Mouse (Mus musculus) midbrain, embryonic 15.5 days (tissue): ENCODE measurements at regions not wholly inside any gene's neighbourhood (a gene's known extent, or its start where the extent isn't known, plus 50 kb on each side); places are given as distances from the start of the nearest gene placed in this dataset.

Experiments used
- ATAC-seq: fragments of 200-750 bp; cut with Nextera tagmentation; replicated peaks from 2 replicates; pipeline ENCODE4 v1.8.0; 2017; ENCODE audit warnings: moderate TSS enrichment
- H3K27ac ChIP-seq: fragments of 300-500 bp; sonication (generic); 2 replicates; pipeline ENCODE4 v1.5.1; 2015; ENCODE audit warnings: mild to moderate bottlenecking, inconsistent platforms
- H3K27me3 ChIP-seq: fragments of 300-500 bp; sonication (generic); replicated peaks from 2 replicates; pipeline ENCODE4 v1.6.1; 2015; ENCODE audit warnings: inconsistent platforms
- H3K36me3 ChIP-seq: fragments of 300-500 bp; sonication (generic); replicated peaks from 2 replicates; pipeline ENCODE4 v1.6.1; 2015; ENCODE audit warnings: inconsistent platforms
- H3K4me1 ChIP-seq: fragments of 300-500 bp; sonication (generic); 2 replicates; pipeline ENCODE4 v1.6.1; 2015; ENCODE audit warnings: inconsistent platforms
- H3K4me2 ChIP-seq: fragments of 300-500 bp; sonication (generic); 2 replicates; pipeline ENCODE4 v1.6.1; 2015; ENCODE audit warnings: inconsistent platforms, mild to moderate bottlenecking, moderate library complexity
- H3K4me3 ChIP-seq: fragments of 300-500 bp; sonication (generic); 2 replicates; pipeline ENCODE4 v1.5.1; 2015; ENCODE audit warnings: mild to moderate bottlenecking, inconsistent platforms
- H3K9ac ChIP-seq: fragments of 300-500 bp; sonication (generic); 2 replicates; pipeline ENCODE4 v1.6.1; 2015; ENCODE audit warnings: mild to moderate bottlenecking, inconsistent platforms
- H3K9me3 ChIP-seq: fragments of 300-500 bp; sonication (generic); 2 replicates; pipeline ENCODE4 v1.6.1; 2016; ENCODE audit warnings: inconsistent platforms
- WGBS: fragments of 180-500 bp; shearing (Covaris S2); methylation state at CpG from one replicate; pipeline ENCODE4 v1.1.7; 2015; ENCODE audit warnings: mixed read lengths; 5-methylcytosine and 5-hydroxymethylcytosine counted together

DNA sequence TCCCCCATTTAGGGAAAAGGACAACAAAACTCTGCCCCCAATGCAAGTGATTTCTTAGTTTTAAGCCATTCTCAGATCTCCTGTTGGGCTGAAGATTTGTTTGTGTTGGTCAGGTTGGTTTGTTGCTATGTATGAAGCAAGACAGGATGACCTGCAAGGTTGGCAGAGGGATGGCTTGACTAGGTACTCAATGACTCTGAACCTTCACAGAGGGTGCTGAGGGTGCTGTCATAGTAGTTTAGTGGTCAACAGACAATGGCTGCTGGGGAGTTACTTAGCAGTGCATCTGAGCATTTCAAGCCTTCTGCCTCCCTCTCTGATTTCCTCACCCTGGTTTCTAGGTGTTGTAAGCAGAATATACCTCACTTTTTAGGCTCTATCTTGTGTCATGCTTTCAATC lies 114.7 kb upstream of the Jag1 start:
- Histone ChIP-seq H3K4me2 (no peak overlapping the region), H3K9ac (no peak overlapping the region), H3K4me1 (peaks cover 3% of the 10 kb centered on the region; the same call in 1 of the 2 replicates), H3K27me3 (no peaks in the 10 kb centered on the region), H3K27ac (no peak overlapping the region), H3K36me3 (no peaks in the 10 kb centered on the region), H3K4me3 (no peak overlapping the region), H3K9me3 (no peaks in the 10 kb centered on the region)
- no peak for ATAC-seq

DNA sequence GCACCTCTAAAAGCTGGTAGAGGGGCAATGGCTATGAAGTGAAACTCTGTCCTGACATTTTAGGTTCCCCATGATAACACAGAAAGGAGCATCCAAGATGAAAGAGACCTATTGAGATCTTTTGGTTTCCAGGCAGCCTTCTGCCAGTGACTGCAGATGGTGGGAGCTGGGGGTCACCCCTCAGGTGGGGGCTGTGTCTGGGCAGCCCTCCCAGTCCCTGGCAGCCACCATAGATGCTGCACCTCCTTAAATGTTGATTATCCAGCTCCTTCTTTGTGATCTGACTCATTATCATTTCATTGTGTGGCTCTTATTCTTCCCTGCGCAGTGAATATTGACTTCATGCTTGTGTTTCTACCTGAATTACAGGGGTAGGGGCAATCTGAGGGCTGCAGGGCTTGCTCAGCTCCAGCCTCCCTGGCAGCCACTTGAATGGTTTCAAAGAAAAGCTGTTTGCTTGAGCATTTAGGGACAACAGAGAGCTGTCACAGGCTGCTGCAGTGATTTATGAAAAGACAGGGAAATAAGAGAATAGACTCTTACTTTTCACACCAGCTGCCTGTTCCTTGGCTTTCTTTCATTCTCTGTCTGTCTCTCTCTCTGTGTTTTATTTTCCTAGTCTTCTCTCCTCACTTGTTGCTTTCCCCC lies 113.1 kb upstream of the Jag1 start:
- peak; percentile 66; the same call in 1 of the 2 replicates for ATAC-seq
- Histone ChIP-seq H3K9ac (no peak overlapping the region), H3K9me3 (no peaks in the 10 kb centered on the region), H3K27ac (no peak overlapping the region; the same call in 1 of the 2 replicates), H3K4me2 (no peak overlapping the region), H3K36me3 (no peaks in the 10 kb centered on the region), H3K4me3 (no peak overlapping the region), H3K4me1 (peaks cover 3% of the 10 kb centered on the region; the same call in 1 of the 2 replicates), H3K27me3 (no peaks in the 10 kb centered on the region)
- 21% methylated on average over 1 of the region's 1 CpGs for WGBS

DNA sequence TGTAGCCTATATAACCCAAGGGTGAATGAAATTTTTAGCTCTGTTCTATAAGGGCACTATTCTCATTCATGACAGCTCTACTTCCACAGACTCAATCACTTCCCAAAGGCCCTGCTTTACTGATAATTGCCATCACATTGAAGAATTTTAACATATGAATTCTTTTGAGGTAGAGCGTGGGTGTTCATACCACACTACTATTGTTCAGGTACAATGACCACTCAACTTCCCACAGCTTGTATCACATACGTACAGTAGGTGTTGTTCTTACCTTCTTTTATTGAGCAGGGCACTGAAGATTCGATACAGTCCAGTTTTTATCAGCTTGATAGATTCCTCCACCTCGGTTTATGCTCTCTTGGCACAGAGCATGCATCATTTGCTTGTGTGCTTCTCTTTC lies 111.1 kb upstream of the Jag1 start:
- no peaks in the 10 kb centered on the region for H3K36me3 ChIP-seq
- no peak overlapping the region for H3K4me3 ChIP-seq
- WGBS: 80% methylated on average over 4 of the region's 4 CpGs
- H3K4me1 ChIP-seq: peaks cover 3% of the 10 kb centered on the region; the same call in 1 of the 2 replicates
- H3K4me2 ChIP-seq: no peak overlapping the region
- no peaks in the 10 kb centered on the region for H3K9me3 ChIP-seq
- H3K27ac ChIP-seq: no peak overlapping the region
- no peaks in the 10 kb centered on the region for H3K27me3 ChIP-seq
- no peak overlapping the region for H3K9ac ChIP-seq
- ATAC-seq: no peak

DNA sequence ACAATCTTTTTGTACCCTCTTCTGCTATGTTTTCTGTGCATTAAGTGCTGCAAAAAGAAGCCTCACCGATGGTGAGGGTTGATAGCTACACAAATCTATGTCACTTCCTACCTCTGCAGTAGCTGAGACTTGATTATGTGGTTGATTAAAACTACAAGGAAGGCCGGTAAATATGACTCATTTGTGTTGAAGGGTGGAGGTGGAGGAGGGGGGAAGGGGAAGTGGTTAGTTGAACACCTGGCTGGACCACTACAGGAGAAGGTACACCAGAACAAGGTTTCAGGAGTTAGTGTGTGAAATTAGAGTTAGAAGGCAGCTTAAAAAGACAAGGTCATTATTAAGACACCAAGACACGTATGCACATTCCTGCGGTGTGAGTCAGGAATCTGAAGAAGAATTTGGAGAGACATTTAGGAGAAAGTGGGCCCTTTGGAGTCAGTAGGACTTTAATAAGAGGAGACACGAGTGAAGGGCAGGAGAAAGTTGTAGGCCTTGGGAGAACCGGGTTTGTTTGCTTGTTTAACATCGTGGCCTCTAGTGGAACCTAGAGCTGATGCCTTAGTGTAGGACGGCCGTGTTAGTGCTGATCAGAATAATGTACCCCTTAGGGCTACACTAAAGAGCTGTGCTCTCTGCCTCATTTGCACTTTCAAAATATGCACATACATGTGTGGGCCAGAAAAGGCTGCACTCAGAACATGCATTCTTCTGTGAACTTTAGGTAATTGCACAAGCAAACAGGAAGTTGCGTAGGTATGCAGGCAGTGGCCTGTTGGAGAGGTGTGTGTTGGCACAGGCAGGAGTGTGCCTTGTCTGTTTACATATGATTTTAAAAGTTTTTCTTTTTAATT lies 108.5 kb upstream of the Jag1 start:
- no peak for ATAC-seq
- Histone ChIP-seq H3K4me3 (no peak overlapping the region), H3K9ac (no peak overlapping the region), H3K27ac (no peak overlapping the region), H3K36me3 (no peaks in the 10 kb centered on the region), H3K9me3 (no peaks in the 10 kb centered on the region), H3K4me2 (no peak overlapping the region), H3K27me3 (no peaks in the 10 kb centered on the region), H3K4me1 (peaks cover 3% of the 10 kb centered on the region; the same call in 1 of the 2 replicates)
- 85% methylated on average over 10 of the region's 10 CpGs for WGBS

DNA sequence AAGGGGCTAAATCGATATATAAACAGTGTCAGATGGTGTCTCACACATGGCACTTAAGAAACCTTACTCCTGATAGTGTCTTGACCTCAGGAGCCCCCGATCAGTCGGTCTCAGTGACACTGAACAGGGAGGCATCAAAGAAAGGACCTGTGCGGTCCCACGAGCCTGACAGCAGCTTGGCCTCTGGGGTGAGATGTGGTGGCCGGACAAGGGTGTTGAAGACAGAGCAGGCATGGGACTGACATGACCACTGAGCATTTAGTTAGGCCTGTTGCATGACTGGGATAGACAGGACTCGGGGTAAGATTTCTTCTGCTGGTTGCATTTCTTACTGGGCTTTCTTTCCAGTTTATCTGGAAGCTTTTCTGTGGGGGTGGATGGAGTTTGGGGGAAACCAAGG lies 99.3 kb upstream of the Jag1 start:
- no peaks in the 10 kb centered on the region for H3K9me3 ChIP-seq
- no peaks in the 10 kb centered on the region for H3K27me3 ChIP-seq
- 79% methylated on average over 7 of the region's 7 CpGs for WGBS
- no peak overlapping the region for H3K27ac ChIP-seq
- H3K9ac ChIP-seq: no peak overlapping the region
- no peaks in the 10 kb centered on the region for H3K4me1 ChIP-seq
- H3K4me2 ChIP-seq: no peak overlapping the region
- ATAC-seq: no peak
- H3K36me3 ChIP-seq: no peaks in the 10 kb centered on the region
- H3K4me3 ChIP-seq: no peak overlapping the region

DNA sequence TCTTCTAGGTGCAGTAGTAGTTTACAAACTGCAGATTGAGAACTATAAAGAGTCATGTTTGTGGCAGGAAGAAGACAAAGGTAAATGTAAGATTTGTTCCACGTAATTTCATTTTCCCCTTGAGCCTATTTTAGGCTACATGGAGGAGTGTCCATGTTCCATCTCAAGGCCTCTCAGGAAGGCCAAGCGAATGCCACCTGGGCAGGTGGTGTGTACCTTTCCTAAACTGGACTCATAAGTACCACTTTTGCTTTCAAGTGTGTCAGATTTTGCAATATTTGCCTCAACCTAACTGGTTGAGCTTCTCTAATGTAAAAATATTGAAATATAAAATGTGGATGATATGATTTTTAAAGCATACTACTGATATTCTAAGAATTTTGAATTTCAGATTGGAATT lies 91.4 kb upstream of the Jag1 start:
- H3K27me3 ChIP-seq: no peaks in the 10 kb centered on the region
- no peak overlapping the region for H3K4me2 ChIP-seq
- no peaks in the 10 kb centered on the region for H3K4me1 ChIP-seq
- H3K27ac ChIP-seq: no peak overlapping the region
- no peak overlapping the region for H3K9ac ChIP-seq
- no peaks in the 10 kb centered on the region for H3K36me3 ChIP-seq
- H3K9me3 ChIP-seq: no peaks in the 10 kb centered on the region
- H3K4me3 ChIP-seq: no peak overlapping the region
- 97% methylated on average over 2 of the region's 2 CpGs for WGBS
- no peak for ATAC-seq

DNA sequence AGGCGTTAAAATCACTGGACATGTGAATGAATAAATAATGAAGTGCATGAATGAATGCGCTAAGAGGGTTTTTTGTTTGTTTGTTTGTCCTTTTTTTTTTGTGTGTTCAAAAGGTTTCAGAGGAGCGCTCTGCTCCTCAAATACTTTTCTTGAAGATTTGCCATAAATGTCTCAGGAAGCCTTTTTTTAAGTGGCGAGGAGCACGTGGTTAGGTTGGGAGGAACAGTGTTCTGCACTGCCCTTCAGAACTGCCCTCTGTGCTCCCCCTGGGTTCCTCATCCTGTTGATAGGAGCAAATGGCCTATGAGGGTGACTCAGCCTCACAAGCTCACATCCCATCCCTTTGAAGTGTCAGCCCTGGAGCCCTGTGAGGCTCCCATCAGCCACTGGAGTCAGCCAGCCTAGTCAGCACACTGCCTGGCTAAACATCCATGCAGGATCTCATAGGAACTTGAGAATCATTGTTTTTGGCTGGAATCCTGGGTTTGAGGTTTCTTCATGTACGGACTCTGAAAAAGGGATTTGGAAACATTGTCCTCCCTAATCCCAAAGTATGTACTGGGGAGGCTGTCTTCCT lies 87.9 kb upstream of the Jag1 start:
- Histone ChIP-seq H3K4me1 (no peaks in the 10 kb centered on the region), H3K27ac (no peak overlapping the region), H3K9me3 (no peaks in the 10 kb centered on the region), H3K4me2 (no peak overlapping the region), H3K36me3 (no peaks in the 10 kb centered on the region), H3K9ac (no peak overlapping the region), H3K27me3 (no peaks in the 10 kb centered on the region), H3K4me3 (no peak overlapping the region)
- no peak for ATAC-seq
- 75% methylated on average over 6 of the region's 6 CpGs for WGBS

DNA sequence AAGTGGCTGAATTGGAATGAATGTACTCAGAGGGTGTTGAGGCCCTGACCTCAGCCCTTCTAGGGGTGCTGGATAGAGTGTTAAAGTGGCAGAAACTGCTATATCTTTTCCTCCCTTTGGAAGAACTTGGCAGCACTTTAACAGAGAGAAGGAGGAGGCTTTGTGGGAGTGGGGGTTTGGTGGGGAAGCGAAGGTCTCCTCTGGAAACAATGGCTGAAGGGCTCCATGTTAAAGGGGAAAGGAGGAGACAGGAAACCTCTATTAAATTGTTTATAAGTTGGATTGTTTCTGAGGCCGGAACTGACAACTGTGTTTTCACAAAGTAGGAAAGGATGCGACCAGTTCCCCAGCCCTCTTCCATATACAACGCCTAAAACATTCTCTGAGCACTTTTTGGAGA lies 83.7 kb upstream of the Jag1 start:
- no peak for ATAC-seq
- no peak overlapping the region for H3K27ac ChIP-seq
- no peak overlapping the region for H3K4me2 ChIP-seq
- H3K4me1 ChIP-seq: no peaks in the 10 kb centered on the region
- no peaks in the 10 kb centered on the region for H3K9me3 ChIP-seq
- no peaks in the 10 kb centered on the region for H3K36me3 ChIP-seq
- no peaks in the 10 kb centered on the region for H3K27me3 ChIP-seq
- H3K4me3 ChIP-seq: no peak overlapping the region
- WGBS: 92% methylated on average over 4 of the region's 4 CpGs
- no peak overlapping the region for H3K9ac ChIP-seq

DNA sequence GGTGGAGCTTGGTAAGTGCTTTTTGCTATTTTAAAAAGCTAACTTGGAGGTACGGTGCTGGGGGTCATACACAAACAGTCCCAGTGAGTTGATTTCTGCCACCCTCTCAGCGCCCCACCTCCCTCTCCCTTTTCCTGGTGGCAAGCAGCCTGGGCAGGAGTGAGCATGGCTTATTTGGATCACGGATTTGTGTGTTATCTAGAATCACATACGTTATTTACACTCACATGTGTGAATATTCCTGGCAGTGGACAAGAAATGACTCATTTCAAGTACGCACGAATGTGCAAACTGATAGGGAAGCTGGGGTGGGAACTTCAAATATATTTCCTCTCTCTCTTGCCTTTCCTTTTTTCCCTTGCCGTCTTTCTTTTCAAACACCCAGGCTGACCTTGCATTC lies 75.7 kb upstream of the Jag1 start:
- no peaks in the 10 kb centered on the region for H3K36me3 ChIP-seq
- peaks cover 2% of the 10 kb centered on the region; the same call in 1 of the 2 replicates for H3K9me3 ChIP-seq
- no peak for ATAC-seq
- no peak overlapping the region for H3K27ac ChIP-seq
- no peak overlapping the region for H3K4me2 ChIP-seq
- 80% methylated on average over 7 of the region's 7 CpGs for WGBS
- no peaks in the 10 kb centered on the region for H3K4me1 ChIP-seq
- no peak overlapping the region for H3K4me3 ChIP-seq
- H3K9ac ChIP-seq: no peak overlapping the region
- H3K27me3 ChIP-seq: no peaks in the 10 kb centered on the region

DNA sequence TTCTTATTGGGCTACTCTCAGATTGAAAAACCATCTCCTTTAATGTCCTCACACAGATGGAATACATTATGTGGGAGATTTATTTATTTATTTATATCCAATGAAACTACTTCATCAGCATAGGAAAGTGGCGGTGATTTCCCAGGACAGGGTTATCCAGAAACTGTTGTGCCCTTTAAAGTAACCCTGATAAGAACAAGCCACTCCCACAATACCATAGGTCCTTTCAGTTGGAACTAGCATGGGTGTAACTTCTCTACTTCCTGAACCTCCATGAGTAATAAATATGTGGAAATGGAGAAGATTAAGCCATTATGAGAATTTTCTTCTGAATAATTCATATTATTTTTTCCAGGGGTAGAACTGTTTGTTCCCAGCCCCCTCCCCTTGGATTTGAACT lies 52.7 kb upstream of the Jag1 start:
- Histone ChIP-seq H3K9me3 (no peaks in the 10 kb centered on the region), H3K27ac (no peak overlapping the region), H3K27me3 (no peaks in the 10 kb centered on the region), H3K36me3 (no peaks in the 10 kb centered on the region), H3K4me1 (no peaks in the 10 kb centered on the region), H3K9ac (no peak overlapping the region), H3K4me3 (no peak overlapping the region), H3K4me2 (no peak overlapping the region)
- 93% methylated on average over 1 of the region's 1 CpGs for WGBS
- no peak for ATAC-seq

DNA sequence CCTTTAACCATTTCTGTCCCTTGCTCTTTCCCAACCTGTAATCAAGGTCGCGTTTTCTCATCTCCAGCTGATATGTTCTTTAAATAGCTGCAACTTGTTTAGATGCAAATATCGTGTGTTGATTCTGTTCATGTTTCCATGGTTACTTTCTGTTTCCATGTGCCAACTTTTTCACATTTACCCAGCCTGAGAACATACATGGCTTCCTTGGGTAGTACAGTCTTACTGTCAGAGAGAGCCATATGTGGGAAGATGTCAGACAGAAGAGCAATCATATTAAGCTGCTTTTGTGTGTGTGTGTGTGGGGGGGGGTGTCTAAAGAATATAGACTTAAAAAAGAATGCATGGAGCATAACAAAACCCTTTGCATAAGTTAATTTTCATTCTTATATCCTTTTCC lies 52.2 kb upstream of the Jag1 start:
- no peaks in the 10 kb centered on the region for H3K36me3 ChIP-seq
- no peak overlapping the region for H3K9ac ChIP-seq
- 82% methylated on average over 3 of the region's 3 CpGs for WGBS
- no peaks in the 10 kb centered on the region for H3K9me3 ChIP-seq
- no peaks in the 10 kb centered on the region for H3K27me3 ChIP-seq
- no peak overlapping the region for H3K27ac ChIP-seq
- no peaks in the 10 kb centered on the region for H3K4me1 ChIP-seq
- no peak for ATAC-seq
- no peak overlapping the region for H3K4me2 ChIP-seq
- no peak overlapping the region for H3K4me3 ChIP-seq
